Mouse (Mus musculus) T-helper 2 cell (primary cell): Measurements from ENCODE around the gene St5.

ENCODE experiments used
- in situ Hi-C: fragments of 300-600 bp; cut with MboI, MseI; formaldehyde crosslinking; loops from one replicate; pipeline ENCODE4 v1.15.1; 2025; ENCODE audit warnings: high pct_unique_total_duplicates

Gene St5

DNA sequence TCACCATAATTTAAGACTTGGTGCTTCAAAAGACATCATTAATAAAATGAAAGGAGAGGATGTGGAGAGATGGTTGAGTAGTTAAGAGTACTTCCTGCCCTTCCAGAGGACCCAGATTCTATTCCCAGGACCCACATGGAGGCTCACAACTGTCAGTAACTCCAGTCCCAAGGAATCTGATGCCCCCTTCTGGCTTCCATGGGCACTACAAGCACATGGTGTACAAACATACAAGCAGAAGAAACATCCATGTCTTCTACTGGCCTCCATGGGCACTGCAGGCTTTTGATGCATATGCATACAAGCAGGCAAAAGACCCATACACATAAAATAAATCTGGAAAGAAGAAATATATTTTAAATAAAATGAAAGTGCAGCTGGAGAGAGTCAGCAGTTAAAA is 3.2 kb downstream of the St5 start:
- in situ Hi-C loops: no loop called here

DNA sequence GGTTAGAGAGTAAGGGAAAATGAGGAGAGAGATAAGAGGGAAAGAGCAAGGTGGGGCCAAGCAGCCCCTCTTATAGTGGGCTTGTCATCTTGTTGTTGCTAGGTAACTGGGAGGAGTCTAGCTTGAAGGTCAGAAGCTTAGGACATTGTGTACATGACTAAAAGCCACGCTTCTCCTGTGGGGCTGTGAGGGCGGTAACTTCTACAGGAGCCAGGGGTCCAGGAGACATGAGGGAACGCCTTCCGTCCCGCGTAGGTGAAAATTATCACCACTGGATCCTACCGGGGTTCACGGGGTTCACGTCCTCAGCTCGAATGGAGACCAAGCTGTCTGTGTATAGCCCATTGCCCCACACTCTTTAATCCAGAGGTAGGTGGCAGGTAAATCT is 8.1 kb downstream of the St5 start:
- in situ Hi-C loops: no loop called here

DNA sequence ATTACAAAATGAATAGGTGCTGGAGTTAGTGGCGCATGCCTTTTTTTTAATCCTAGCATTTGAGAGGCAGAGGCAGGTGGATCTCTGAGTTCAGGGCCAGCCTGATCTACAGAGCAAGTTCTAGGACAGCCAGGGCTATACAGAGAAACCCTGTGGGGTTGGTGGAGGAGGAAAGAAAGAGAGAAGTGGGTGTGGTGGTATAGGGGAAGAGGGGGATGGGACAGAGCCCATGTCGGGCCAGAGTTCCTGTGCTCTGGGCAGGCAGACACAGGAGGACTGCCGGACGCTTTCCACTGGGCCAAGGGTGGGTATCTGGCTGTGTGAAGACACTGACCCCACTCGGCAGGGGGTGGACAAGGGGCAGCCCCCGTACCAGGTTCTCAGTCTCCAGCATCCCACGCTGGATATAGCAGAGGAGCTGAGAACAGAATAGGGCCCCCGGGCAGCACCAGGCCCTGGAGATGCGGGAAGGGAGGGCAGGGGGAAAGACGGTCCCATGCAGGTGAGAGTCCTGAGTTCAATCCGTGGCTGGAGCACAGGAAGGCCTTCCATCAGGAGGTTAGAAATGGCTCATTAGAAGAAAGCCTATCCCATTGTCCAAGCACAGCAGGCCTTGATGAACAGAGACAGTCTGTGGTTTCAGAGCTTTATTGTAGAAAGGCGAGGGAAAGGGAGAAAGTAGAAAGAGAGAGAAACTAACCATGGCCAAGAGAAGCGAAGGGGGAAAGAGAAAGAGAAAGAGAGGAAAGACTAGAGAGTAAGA is 8.6 kb downstream of the St5 start:
- in situ Hi-C loops: no loop called here

DNA sequence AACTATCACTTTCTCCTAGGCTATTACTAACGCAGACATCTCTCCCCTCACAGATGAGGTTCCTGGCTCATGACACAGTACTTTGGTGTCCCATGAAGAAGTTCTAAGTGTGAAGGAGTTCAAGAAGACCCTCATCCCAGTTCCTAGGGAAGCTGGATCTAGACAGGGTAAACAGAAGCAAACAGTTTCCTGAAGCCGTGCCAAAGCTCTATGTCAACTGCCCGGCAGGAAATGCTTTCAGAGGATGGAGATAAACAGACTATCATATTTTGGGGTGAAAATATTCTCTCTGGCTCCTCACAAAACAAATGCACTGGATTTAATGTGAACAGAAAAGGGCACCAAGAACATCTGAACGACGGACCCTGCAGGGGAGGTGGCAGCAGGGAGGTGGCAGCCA is 12.4 kb downstream of the St5 start:
- in situ Hi-C loops: no loop called here

DNA sequence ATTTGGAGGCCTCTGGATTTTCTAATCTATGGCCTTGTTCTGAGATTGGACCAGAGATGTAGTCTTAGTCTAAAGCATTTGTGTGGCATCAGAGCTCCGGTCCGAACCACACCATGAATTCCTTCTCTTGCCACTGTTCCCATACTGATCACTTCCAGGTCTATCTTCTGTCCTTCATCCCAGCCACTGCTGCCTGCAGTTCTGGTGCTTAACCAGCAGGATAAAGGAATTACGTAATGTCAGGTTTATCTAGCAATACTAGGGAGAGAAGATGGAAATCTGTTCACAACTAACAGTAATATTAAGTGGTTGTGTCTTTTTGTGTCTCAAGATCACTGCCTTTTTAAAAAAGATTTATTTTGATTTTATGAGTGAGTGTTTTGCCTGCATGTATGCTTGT is 13.3 kb downstream of the St5 start:
- in situ Hi-C loops: no loop called here

DNA sequence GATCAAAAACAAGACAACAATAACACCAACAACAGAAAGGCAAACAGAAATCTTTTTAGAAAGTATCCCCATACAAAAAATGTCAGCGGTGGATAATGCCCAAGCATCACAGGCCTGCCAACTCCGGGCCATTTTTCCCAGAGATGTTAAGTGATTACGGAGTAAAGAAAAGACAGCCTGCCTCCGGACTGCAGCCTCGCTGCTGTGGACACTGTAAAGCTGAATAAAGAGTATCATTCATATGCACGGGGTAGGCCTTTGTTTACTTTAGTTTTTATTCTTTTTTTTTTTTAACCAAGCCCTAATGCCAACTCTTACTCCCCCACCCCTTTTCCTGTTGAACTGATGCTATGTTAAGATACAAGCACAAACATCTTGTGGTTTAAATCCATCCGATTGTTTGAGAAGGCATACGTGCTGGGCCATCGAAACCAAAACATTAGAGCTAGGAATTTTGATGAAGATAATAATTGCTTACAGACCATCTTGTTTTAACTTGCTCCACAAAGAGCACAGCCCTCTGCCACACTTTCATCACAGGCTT is 16.7 kb downstream of the St5 start:
- in situ Hi-C loops: no loop called here

DNA sequence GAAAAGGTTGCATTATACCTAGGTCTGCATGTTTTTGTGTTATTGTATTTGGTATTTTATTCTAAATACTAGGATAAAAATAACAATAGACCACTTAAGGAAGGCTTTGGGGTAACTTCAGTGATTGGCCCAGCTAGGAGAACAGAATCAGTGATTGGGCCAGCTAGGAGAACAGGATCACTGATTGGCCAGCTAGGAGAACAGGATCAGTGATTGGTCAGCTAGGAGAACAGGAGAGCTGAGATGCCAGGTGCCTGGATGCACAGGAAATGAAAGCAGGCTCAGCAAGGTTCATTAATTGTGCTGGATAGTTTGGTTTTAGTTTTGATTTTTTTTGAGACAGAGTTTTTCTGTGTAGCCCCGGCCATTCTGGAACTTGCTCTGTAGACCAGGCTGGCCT is 22.5 kb downstream of the St5 start:
- in situ Hi-C loops: no loop called here

DNA sequence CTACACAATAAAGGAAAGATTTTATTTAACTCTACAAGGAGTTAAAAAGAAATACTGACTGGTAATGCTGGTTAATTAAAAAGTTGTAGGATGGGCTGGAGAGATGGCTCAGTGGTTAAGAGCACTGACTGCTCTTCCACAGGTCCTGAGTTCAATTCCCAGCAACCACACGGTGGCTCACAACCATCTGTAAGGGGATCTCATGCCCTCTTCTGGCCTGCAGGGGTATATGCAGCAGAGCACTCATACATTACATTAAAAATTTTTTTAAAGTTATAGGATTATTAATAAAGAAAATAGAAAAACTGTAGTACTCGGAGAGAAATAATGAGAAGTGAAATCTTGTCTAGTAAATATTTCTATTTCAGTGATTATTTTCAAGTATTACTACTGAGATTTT is 23.1 kb downstream of the St5 start:
- in situ Hi-C loops: no loop called here

DNA sequence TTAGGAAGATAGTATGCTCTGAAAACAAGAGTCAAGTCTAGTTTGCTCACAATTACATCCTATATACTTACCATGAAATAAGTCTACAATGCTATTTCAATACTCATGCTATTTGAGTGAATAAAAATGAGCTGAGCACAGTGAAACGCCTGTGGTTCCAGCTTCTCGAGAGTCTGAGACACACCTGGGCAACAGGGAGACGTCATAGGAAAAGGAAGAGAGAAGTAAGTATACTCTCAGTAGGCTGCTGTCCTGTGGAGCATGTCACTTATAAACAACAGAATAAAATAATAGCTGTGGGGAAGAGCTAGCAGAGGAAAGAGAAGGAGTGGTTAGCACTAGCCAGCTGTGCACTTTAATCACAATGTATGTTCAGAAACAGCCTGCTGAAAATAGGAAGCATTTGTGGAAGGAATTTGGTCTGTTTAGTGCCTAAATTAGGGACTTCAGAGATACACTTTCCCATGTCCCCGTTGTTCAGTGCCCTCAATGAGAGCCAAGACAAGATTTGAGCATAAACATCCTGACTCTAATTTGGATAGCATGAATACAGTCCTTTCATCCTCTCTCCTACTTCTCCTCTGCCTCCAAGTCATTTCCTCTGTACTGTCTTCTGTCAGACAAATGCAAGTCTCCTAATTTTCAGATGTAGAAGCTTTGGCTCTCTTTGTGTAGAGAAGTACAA is 28.3 kb downstream of the St5 start:
- in situ Hi-C loops: no loop called here

DNA sequence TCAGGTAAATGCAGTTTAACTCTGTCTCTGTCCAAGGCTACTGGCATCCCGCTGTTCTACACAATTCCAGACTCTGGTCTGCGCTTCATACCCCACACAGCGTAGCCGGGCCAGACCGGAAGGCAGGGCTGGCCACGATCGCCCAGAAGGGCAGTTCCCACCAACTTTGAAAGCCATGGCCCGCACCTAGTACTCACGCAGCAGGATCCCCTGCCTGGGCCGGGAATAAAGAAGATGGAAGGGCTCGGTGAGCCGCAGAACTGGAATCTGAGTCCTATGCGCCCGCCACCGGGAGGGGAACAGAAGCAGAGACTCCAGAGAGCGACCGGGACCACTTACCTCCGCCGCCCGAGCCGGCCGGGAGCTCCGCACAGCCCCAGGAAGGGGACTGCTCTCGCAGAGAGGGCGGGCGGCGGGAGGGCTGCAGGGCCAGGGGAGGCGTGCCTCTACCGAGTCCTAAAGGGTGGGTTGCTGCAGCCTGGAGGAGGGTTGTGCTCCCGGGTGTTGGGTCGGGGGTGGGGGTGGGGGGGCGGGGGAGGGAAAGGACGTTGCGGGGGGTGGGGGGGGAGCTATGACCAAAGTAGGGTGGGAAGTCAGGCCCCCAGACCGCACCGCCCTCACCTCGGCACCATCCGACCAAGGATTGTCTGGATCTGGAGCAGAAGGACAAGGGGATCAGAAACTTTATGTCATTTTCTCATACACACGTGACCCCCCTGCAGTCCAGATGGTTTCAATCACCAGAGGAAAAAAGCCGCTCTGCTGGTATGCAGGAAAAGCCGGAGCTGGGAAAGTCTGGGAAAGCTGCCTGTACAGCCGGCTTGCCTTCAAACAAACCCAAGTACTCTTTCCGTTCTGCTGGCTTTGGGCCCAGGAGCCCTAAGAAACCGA is 31.6 kb downstream of the St5 start:
- in situ Hi-C loops: no loop called here

DNA sequence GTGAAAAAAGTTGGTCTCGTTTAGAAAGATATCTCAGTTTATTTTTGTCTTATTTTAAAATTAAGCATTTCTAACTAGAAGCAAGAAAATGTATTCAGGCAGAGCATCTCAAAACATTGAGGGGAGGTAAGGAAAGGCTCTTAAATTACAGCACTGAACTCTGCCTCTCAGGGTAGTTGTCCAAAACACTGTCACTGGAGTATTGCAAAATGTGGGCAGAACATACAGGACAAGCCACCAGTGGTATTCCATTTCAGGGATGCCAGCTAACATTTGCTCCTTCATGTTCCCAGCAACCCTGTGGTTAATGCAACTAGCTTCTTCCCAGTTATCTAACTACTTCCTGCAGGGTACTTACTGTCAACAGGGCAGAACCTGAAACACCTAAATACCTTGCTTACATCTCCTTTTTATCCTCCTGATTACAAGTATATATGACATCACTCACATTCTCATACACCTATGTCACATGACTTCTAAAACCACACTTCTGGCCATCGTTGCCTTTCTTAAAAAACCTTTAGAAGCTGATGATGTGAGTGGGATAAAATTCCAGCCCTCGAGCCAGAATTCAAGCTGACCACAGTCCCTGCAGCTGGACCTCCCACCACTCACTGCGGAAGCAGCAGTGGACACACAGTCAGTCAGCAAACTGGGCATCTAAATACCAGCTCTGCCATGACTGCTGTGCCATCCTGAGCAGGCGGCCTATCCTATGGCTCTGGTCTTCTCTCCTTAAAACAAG is 33.8 kb downstream of the St5 start:
- in situ Hi-C loops: no loop called here

DNA sequence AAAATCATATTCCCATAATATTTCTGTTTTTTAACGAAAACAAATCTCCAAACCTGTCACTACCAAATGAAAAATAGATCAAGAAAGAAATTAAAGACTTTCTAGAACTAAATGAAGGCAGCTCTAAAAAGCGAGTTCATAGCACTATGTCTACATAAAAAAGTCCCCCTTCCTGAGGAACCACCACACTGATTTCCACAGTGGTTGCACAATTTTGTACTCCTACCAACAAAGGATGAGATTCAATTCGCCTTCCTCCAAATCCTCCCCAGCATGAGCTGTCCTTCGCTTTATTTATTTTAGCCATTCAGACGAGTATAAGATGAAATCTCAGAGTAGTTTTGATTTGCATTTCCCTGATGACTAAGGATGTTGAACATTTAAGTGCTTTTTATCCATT is 36.7 kb downstream of the St5 start:
- in situ Hi-C loops: no loop called here

DNA sequence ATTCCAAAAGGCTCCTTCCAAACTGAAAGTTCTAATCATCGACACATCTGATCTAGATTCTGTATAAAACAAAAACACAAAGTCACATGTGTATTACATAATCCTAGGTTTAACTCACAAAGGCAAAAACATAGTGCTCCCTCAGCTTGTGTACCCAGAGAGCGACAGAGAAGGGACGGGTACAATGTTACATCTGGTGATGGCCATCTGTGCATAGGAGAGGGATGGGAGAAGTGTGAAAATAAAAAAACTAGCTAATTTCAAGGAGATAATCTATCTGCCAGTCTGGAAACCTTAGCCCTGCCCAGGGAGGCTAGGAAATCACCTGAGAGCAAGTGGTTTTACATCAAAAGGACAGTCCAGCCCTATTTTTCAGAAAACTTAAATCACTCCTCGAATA is 40.8 kb downstream of the St5 start:
- in situ Hi-C loops: no loop called here

DNA sequence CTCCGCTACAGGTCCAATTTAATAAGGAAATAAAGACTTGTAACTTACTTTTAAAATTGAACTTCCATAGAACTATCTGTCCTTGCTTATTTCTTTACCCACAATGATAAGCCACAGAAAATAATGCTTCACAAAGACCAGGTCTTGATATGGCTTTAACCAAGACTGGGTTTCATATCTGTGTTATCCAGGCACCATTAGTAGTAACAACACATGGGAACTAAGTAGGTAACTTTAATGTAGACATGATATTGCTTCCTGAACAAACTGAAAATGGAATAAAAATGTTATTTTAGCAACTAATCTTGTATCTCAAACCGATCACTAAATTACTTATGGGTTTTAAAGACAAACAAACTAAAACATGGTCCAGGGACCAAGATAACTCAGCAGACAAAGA is 44.1 kb downstream of the St5 start:
- in situ Hi-C loops: no loop called here

DNA sequence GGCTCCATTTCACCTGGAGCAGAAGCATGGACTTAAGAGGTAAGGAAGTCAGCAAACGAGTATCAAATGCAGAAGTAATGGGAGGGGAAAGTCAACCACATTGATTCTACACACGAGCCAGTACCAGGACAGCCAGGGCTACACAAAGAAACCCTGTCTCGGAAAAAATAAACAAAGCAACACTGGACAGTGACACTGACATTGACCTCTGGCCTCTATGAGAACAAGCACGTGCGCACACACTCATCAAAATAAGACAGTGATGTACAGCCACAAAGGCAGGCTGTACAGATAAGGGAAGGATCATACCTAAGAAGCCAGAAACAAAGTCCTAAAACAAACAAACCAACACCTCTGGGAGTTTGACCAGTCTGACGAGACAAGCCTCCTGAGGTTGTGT is 45.5 kb downstream of the St5 start:
- in situ Hi-C loops: no loop called here

DNA sequence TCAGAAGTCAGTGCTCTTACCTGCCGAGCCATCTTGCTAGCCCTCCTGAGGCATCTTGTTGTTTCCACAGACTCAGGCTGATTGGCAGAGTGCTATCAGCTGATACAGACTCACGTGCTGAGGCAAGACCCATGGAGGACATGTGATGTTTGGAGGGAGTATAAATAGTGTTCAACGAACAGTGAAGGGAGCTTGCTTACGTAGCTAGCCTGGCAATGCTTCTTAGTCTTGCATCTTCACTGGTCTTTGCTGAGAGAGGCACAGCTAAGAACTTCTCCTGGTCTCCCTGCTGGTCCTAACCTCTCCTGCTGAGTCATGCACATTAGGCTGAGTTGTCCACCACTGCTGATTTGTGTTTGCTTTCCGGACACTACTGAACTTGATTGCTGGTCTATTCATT is 48.5 kb downstream of the St5 start:
- in situ Hi-C loops: no loop called here

DNA sequence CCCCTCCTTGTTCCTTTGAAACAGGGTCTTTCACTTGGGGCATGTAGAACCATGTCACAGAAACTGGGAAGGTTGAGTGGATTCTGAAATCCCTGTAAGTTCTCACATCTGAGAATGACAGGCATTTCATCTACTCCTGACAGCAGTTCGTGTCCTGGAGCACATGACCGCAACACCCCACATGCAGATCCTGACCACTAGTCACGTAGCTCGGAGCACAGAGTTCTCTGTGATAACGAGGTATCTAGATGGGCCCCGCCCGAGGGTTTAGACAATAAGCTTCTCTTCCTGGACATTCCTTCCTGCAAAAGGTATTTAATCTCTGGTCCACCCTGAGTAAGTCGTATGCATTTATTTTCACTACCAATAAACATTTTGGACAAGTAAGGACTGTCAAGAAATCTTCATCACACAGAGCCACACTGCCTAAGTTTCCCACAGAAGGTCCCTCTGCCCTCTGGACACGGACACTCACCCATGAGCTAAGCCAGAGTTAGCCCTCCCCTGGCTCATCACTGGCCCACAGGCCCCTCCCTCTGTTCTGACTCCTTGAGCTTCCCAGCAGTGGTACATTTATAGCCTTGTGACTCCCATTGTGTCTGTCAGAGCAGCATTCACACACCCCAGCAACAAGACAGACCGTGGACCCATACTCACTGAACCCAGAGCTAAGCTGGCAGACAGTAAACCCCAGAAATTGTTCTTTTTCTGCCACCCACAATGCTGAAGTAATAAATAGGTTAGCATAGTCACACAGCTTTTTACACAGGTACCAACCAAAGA is 54.4 kb downstream of the St5 start:
- in situ Hi-C loops: no loop called here

DNA sequence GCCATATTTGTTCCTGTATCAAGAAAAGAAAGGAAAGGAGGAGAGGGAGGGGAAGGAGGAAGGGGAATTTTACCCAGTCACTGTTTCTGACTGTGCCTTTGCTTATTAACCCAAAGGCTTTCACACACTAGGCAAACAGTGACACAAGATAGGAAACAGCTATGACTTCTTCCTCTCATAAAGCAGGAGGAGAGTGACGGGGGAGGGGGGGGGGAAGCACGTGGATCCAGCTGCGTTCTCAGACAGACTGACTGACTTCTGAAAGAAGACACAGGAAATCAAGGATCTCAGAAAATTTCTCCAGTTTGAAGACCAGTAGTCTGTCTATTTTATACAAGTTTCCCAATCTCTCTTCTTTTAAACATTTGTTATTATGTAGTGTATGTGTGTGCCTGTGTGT is 56.8 kb downstream of the St5 start:
- in situ Hi-C loops: no loop called here

DNA sequence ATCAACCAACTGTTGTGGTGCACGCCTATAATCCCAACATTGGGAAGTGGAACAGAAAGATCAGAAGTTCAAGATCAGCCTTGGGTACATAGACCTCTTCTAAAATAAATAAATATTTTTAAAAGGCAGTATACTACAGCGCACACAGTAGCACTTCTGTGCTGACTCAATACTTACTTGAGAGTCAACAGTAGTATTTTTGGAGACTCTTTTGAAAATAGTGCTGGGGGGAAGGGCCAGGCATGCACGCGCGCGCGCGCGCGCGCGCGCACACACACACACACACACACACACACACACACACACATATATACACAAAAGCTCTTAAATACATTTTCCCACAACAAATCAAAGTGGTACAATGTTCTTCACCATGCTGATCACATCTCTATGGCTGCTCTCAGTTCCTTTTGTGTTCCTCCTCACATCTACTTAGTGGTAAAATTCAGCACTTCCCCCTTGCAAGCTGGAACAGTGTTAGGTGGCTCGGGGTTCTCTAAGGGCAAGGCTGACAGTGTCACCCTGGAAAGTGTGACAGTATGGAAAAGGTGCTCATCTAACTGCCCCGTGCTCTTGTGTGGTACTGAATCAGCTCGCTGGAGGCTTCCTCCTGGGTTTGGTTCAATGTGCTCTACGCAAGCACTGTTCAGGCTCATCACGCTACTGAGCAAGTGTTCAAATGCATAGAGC is 60.0 kb downstream of the St5 start:
- in situ Hi-C loops: no loop called here

DNA sequence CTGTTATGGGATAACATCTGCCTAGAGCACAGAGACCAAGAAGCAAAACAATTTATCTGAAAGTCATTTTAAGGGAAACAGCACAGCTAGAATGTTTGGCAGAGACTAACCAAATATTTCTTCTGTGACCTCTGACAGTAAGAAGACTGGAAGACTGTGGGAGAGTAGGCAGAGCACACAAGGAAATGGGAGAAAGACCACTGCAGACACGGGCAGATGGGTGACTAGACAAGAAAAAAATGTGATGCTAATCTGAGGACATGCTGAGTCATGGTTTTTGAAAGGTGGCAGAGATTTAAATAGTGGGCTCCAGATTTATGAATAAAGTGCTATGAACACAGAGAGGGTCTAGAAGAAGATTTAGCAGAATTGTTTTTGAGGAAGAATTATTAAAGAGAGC is 61.4 kb downstream of the St5 start:
- in situ Hi-C loops: no loop called here
